Mouse (Mus musculus) heart, postnatal 25 days (tissue): ENCODE data around the gene Shroom3. TPM values are rescaled to one million over a fixed set of nuclear protein-coding genes. Genes with fewer than 3 reads are reported as not detected.

Experiments used
- DNase-seq: peaks from one replicate; pipeline ENCODE4 v3.0.0; 2022; ENCODE audit warnings: low spot score
- intact Hi-C: fragments of 180-260 bp; cut with DNase I; formaldehyde crosslinking; loops from one replicate; pipeline ENCODE4 v1.15.1; 2025
- total RNA-seq, 2 experiments: library from RNA; stranded (reverse); gene quantifications; 2 replicates each; pipeline ENCODE4 v1.2.3; 2021

Gene Shroom3
- total RNA-seq, 2 experiments from 2014 or later: 32.7 to 33.9 TPM

DNA sequence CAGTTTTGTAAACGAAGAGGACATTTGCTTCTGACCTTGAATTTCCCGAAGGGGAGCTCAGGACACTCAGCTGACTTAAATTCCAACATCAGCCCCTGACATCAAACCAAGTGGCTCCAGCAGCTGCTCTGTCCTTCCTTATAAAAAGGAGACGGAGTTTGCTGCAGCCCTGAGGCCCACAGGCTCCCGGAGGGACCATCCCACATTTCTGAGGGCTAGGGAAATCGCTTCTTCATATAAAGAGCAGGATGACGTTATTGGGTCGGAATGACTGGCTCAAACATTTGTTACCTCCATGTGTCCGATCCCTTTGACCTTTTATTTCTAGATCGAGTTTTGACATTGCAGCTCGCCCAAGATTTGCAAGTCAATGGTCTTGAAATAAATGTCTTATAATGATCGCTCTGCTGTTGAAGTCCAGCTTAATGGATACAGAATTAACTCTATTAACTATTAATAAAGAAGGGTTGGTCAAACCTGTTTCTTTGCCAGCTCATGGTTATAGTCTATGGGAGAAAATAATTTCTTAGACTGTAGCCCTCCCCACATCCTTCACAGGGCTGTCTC is 102.7 kb downstream of the Shroom3 start:
- intact Hi-C loops: no loop called here
- no peak for DNase-seq

DNA sequence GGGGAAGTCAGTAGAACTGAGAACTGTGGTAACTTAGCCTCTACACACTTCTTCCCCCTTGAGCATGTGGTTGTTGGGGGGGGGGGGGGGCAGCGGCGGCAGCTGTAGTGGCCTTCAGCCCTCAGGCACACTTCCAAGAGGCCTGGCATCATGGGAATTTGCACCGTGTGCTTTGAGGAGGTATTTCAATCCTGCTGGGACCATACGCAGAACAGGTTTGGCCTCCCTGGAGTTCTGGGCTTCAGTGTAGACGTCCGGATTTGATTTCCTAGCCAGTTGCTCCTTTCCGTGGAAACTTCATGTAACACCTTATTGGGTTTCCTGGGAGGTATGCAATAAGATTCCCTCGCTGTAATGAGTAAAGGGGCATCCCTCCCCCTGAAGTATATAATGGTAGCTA is 105.8 kb downstream of the Shroom3 start:
- intact Hi-C loops: no loop called here
- no peak for DNase-seq

DNA sequence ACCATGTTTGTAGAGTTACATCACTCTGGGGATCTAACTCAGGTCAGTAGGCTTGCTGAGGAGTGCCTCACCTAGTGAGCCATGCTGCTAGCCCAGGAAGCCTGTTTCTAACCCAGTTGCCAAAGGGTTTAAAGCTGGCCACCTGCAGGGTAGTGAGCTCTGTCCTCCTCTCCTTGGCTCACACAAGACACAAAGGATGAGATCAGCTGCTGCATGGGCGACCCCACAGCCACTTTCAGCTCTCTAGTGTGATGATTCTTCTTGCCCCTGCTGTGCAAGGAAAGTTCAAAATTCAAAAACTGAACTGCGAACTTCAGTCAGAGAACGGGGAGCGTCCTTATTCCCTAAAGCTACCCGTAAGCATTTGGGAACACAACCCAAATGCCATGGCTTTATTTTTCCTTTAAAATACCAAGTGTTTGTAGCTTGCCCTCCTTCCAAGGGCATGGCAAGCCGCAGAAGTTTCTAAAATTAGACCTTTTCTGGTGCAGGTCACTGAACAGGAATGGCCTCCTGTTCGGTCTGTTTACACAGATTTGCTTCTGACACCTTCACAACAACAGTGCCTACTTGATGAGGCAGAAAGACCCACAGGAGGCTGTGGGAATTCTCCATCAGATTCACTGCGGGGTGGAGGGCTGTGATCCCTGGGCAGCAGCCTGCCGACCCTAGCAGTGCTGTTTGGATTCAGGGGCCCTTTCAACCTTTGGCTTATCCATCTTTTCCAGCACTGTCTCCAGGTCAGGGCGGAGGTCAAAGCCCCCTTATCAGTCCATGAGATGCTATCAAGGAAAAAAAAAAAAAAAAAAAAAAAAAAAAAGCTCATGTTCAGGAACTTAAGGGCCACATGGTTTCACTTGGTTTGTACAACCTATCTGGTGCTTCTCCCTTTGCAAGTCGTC is 113.1 kb downstream of the Shroom3 start:
- DNase-seq: no peak
- intact Hi-C loops: no loop called here

DNA sequence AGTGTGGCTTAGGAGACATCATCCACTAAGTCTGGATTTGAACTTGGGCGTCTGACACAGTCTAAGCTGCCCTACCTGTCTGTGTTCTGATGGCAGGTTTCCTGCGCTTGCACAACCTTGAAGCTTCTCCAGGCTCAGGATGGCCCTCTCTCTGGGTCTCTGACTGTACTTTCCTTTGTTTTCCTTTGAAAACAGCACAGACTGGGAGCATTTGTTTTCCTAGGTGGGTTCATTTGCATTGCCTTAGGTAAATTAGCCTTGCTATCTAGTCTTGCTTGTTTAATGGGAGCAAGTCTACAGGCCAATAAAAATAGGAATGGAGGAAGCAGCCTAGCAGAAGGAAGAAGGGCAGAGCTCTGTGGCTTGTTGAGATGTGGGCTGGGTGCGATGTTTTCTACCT is 114.7 kb downstream of the Shroom3 start:
- no peak for DNase-seq
- intact Hi-C loops: no loop called here

DNA sequence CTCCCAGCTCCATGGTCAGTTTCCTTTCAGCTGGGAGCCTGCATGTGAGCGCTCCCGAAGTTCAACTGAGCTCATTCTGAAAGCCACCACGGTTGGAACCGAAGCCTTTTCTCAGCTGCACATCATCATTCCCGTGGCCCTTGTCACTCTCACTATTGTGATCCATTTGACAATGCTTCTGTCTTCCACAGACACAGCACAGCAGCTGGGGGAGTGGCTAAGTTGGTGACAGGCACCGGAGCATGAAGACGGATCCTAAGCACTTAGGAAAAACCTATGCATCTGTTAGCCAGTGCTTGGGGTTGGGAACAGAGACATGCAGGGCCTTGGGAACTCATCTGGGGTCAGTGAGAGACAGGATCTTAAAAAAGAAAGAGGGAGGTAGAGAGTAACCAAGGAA is 121.1 kb downstream of the Shroom3 start:
- intact Hi-C loops: no loop called here

DNA sequence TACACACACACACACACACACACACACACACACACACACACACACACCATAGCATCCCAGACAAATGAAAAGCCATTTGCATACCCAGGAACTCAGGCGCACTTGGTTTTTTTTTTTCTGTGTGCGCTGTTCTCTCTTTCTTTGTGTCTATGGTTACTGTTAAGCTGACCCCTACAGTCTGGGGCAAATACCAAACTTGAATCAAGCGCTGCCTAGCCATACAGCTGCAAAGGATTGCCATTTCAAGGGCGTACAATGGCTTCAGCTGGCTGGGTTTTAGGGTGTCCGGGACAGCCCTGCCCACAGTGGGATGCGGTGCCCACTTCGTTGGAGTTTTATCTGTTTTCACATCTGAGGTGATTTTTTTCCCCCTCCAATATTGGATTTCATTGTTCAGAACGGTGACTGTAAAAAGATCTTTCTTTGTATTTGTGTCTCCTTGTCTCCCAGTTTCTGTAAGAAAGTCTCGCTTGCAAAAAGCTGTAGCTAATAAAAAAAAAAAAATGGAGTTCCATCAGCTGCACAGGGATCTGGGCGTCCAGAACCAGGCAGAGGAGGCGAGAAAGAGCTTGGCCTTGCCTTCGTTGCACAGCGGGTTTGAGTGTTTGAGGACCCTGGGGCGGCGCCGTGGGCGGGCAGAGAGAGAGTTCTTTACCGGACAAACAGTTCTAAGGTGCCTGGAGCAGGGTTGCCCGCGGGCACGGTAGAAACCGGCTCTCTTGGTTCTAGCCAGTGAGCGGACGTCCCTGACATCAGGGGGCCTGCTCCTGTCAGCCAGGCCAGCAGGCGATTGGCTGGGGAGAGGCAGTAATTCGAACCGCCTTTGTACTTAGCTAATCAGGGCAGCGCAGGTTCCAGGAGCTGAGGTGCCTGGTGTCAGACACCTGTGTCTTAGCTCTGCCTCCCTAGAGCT is 125.5 kb downstream of the Shroom3 start:
- intact Hi-C loops: loop anchor here (2.0 kb wide), 1 partner anchor 64 kb away; no protein-coding TSS in a partner anchor
- DNase-seq: peak; percentile 61

More for the DNA sequence above, 121.1 kb downstream of the Shroom3 start:
- no peak for DNase-seq

DNA sequence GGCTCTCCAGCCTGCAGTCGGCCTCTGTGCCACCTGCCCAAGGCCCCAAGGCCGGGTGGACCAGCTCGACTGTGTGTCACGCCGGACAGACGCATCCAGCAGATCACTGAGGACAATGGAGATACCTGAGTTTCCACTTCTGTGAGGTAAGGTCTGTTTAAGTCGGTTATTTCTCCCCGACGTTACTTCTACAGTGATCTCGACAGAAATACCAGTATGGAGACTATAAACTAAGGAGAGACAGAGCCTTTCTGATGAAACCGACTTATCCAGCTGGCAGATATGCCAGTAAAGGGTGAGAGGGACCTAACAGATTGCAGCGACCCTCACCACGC is 126.1 kb downstream of the Shroom3 start:
- DNase-seq: no peak
- intact Hi-C loops: loop anchor here (2.0 kb wide), 1 partner anchor 65 kb away; no protein-coding TSS in a partner anchor

DNA sequence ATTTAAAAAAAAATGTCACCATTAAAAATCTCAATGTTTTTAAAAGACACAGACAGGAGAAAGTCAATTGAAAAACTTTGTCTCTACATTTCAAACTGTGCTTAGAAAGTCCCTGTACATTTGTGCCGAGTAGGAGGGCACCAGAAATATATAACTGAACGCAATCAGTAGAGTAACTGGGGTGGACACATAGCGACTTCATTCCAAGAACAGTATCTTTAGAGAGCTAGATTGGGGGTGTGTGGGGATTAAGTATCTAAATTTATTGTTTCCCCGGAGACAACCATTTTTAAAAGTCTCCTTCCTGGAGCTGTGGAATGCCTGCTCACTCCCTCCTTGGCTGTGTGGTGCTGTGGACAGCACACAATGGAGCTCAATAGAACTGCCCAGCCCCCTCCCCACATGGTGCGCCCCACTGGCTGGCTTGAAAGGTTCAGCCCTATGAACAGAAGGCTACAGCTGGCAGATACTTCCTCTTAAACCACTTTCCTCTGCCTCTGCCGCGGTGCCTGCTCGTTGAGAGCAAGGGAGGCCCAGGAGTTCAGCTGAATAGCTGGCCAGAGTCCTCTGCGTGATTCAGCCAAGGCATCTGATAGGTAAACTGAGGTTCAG is 127.8 kb downstream of the Shroom3 start:
- DNase-seq: no peak
- intact Hi-C loops: no loop called here

DNA sequence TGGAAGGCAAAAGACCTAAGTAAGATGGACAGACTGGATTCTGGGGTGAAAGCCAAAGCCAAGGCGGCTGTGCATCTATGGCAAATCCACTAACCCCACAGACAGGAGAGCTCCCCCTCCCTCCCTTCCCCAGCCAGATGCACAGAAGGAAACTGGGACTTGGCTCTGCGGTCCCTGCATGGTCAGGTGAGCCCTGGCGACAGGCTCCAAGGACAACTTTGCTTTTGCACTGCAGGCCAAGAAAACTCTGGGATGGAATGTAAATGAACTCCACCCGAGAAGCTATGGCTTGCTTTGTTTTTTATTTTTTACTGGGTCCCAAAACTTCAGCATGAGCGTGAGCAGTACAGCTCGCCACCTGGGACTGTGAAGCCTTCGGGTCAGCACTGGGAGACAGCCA is 128.5 kb downstream of the Shroom3 start:
- intact Hi-C loops: no loop called here
- no peak for DNase-seq

DNA sequence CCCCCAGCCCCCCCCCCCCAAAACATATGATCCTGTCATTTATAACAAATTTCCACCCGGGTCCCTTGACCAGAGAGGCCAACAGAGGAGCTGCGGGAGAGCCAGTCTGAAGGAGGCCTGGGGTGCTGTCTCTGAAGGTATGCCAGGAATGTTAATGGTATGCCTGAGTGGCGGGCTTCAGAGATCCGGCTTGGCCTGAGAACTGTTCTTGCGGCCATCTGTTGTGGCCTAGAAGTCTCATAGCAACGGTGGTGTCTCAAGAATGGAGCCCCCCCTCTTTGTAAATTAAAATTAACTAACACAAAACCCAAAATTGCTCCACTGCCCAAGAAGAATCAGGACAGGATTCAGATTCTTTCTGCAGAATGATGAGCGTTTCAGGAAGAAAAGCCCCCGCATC is 129.7 kb downstream of the Shroom3 start:
- DNase-seq: no peak
- intact Hi-C loops: no loop called here

DNA sequence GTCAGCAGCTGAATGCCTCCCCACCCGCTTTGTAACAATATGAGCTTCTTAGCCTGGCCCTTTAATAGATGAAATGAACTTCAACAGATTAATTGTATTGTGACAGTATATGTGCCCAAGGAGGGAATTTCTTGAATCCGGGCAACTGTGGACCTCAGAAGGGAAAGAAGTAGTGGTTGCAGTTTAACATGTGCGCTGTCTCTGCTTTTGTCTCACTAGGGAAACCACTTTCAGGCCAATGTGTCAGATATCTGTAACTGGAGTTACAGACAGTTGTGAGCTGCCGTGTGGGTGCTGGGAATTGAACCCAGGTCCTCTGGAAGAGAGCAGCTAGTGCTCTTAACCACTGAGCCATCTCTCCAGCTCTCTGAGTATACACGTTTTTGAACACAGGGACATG is 130.3 kb downstream of the Shroom3 start:
- DNase-seq: no peak
- intact Hi-C loops: no loop called here

DNA sequence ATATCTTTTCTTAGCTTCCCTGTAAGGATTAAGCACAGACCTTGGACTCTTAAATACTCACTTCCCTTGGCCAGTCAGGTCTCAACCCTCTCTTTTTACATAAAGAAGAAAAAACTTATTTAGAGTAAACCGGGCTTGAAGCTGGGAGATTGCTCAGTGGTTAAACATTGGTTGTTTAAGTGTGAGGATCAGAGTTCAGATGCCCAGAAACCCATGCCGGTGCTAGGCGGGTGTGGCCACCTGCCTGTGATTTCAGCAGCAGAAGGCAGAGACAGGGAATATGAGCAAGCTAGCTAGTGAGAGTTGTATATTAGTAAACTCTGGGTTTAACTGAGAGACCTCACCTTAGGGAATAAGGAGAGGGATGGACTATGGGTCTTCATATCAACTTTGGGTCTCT is 131.4 kb downstream of the Shroom3 start:
- intact Hi-C loops: loop anchor here (5.0 kb wide), 1 partner anchor 138 kb away; no protein-coding TSS in a partner anchor
- DNase-seq: no peak

DNA sequence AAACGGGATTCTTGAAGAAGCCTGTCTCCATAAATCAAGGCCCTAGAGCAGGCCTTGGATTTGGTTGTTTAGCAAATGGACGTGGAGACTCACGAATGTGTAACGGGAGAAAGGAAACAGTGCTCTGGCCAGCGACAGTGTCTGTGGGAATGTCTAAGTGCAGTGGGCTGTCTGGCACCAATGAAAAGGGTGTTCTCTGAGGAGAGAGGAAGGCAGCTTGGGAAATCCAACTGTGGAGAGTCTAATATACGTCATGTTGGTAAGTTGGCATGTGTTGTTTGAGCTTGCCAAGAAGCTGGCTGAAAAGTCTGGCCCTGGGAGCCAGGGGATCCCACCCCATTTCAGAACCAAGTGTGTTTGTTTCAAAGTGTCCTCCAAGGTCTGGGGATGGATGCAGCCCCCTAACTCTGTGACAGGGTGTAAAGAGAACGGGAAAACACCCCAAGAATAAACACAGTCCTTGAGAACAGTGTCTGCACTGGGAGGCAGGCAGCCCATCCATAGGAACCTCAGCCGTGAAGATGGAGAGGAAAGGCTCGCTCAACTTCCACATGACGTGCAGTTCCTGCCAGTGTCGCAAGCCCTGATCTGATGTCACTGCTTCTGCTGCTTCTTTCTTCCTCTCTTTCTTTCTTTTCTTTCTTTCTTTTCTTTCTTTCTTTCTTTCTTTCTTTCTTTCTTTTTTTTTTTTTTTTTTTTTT is 134.0 kb downstream of the Shroom3 start:
- DNase-seq: no peak
- intact Hi-C loops: loop anchor here (5.0 kb wide), 1 partner anchor 135 kb away; no protein-coding TSS in a partner anchor

DNA sequence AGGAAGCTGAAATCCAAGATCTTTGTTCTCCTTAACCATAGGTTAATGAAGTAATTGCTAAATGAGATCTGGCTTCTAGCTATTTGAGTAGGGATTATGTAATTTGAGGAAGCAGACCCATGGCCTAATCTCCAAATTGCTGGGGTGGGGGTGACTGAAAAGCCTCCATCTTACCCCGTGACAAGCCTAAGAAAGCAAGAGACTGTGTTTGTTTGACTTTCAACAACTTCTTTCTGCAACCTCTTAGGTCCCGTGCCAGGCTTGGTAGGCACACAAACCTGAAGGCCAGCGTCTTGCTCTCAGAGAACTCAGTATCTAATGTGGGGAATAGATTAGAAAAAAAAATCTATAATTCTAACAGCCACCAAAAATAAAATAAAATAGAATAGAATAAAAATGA is 138.1 kb downstream of the Shroom3 start:
- DNase-seq: no peak
- intact Hi-C loops: no loop called here

DNA sequence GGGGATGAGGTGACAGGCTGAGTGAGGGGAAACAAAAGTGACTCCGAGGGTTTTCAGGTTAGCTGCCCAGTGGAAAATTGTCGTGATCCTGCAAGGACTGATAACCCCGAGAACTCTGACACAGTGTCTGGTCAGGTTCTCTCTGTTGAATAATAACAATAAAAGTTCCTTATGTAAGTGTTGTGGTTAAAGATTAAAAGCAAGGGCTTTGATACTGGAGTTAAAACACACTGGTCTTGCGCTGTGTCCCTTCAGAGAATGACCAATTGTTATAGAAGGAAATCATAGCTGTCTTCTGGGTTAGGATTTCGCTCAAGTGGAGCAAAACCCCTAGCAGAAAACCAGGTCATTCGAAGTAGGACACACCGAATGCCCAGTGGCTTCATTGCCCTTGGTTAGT is 140.3 kb downstream of the Shroom3 start:
- intact Hi-C loops: no loop called here
- DNase-seq: no peak

DNA sequence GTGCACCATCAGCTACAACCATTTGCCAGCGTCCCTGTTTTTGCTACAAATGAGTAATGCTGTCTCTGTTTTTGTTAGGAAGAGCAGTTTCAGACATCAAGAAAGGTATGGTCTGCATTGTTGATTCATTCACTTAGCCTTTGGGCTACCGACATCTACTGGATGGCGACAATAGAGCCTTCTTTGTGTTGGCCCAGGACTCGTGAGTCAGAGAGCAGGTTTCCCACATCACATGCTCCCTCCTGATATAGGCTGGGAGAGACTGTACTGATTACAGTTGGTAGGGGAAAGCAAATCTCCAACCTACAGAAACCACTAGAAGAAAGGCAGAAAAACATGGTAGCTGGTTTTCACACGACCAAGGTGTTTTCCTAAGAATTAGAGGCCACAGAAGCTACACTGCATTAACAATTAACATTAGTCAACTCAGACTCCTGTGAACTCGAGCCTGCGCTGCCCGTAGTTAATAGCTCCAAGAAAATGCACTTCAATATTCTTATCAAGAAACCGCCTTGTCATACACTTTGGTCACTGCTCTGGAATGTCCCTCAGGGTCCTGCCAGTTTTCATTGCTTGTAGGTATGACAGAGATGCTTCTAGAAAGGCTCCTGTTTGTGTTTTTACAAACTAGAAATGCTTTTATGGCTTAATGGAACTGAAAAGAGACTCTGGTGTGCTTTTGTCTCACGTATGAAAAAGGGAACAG is 141.2 kb downstream of the Shroom3 start:
- intact Hi-C loops: no loop called here
- no peak for DNase-seq

DNA sequence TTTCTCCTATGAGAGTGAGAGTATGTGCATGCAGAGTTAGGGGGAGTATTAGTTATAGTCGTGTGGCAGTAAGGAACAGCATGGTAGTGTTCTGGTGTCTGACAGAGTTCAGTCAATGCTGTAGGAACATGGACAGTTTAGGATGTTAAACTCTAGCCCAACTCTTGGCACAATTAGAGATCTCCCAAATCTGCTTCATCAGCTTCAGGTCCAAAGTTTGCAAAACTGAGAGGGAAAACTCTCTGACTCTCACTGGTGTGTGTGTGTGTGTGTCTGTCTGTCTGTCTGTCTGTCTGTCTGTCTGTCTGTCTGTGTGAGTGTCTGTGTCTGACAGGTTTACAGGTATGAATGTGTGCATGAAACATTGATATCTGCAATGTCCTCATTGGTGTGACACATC is 147.2 kb downstream of the Shroom3 start:
- no peak for DNase-seq
- intact Hi-C loops: no loop called here

DNA sequence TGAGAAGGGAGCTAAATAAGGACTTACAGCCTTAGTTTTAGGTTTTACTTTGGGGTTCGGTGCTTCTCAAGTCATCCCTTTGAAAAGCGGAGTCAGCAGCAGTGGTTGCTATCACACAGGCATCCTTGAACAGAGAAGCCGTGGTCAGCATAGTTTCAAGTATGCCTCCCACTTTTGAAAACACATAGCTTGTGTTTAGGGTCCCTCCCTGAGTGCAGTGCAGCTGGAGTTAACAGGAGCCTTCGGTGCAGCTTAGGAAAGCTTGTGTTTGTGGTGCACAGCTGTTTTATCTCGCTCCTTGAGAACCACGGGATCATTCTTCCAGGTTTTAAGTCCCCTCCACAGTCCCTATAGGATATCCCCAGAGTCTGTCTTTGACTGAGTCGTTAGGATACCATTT is 151.3 kb downstream of the Shroom3 start:
- intact Hi-C loops: no loop called here
- DNase-seq: no peak

DNA sequence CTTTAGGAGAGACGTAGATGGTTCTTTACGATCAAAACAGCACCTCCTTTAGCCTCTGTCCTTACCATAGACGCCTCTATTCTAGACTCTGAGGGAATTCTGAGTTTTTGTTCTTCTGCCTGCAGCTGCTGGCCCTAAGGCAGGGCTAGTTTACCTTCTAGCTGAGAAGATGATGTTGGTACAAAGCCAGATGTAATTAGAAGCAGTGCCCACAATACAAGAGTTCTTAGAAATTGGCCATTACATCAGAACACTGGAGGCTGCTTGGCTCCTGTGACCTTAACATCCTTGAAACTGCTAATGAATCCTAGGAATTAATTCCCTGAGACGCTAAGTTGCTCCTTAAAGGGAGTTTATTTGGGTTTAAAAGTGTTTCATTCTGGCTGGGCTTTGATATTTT is 154.1 kb downstream of the Shroom3 start:
- intact Hi-C loops: no loop called here
- no peak for DNase-seq
